Mouse (Mus musculus) megakaryocyte-erythroid progenitor cell, adult 5 weeks (primary cell): ENCODE data around the gene Htatsf1. TPM values are rescaled to one million over a fixed set of nuclear protein-coding genes. Genes with fewer than 3 reads are reported as not detected.

Experiments used
- polyA plus RNA-seq: library from polyadenylated mRNA; stranded (reverse); fragments of >175 nt; gene quantifications from 2 replicates; pipeline ENCODE4 v1.2.3, GENCODE M21; 2012

Htatsf1 gene
- 18.4 and 25.8 TPM in 2 replicates for polyA plus RNA-seq

DNA sequence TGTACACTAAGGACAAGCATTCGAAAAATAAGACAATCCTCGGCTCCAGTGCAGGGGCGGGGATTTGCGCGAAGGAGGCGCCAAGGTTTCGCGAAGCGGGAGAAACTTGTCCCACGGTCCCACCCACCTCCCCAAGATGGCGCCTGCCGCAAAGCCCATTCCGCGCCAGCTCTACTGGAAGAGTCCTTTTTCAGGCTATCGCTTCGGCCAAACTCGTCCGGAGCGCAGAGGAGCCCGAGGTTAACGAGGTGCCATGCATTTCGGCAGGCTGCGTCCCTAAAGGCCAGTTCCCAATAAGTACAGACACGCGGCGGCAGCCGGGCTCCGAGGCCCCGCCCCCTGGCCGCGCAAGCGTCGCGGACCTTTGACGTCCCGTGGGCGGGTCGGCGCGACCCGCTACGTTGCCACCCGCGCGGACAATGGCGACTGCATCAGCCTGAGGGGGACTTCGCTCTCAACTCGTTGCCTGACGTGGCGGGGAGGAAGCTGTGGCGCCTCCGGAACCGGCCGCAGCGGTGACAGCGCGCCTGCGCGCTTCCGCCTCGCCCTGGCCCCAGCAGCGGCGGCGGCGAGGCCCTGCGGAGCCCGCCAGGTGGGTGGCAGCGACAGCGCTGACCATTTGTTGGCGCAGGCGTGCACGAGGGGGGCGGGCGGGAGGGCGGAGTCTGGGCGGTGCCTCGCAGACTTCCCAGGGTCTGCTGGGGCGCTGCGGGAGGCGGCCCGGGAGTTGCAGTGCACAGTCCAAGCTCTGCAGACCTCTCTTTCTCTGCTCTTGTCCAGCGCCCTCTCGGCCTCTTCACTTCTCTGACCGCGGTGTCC is at the start of gene Htatsf1:
Gene Htatsf1, plus strand, starts transcription at position 410 of the 819 bp plus-strand sequence.

DNA sequence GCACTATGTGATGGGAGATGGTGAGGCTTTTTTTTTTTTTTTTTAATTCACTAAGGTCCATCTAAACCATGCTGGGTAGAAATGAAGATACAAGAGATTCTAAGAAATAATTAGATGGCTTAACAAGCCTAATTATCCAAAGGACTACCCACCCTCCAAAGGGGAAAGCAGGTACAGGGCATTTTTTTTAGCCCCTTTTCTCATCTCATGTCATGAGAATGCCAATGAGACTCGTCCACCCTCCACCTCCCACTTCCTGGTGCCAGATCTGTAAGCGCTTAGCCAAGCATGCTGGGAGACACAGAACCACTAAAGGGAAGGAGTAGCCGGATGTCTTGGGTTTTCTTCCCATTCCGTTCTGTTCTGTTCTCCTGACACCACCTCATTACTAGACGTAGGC is 10.6 kb upstream of the Htatsf1 start, which contains the start of gene Brs3:
Gene Brs3, plus strand, starts transcription at position 301 of the 400 bp plus-strand sequence.

DNA sequence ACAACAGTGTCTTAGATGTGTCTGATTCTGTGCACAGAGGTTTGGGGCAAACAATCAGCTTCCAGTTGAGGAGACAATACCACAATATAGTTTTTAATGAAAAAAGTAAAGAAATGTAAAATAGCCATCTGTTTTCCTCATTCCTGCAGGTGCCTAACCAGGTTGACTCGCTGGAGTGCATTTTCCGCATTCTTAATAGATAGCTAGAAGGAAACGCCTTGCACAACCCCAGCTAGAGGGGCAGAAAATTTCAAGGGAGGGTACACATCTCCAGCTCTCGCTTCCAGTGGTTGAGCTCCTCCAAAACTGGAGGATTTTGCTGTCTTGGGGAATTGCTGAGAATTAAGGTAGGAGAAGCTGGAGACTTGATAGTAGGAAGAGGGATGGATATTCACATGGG is 34.4 kb downstream of the Htatsf1 start, which contains the start of gene Vgll1:
Gene Vgll1, plus strand, starts transcription at position 301 of the 400 bp plus-strand sequence.

Other genes with a start within 250 kb of the Htatsf1 start
- 0.53 and 0.68 TPM in 2 replicates for gene Map7d3, start 231.3 kb upstream of the Htatsf1 start, polyA plus RNA-seq
- gene Adgrg4, start 183.4 kb upstream of the Htatsf1 start, polyA plus RNA-seq = not detected in 2 replicates
- not detected in 2 replicates for gene Brs3, start 10.5 kb upstream of the Htatsf1 start, polyA plus RNA-seq
- gene Vgll1, start 34.5 kb downstream of the Htatsf1 start, polyA plus RNA-seq = not detected in 2 replicates
- not detected in 2 replicates for gene Cd40lg, start 158.6 kb downstream of the Htatsf1 start, polyA plus RNA-seq